Mouse (Mus musculus): ENCODE results near the gene Rrp12.

DNA sequence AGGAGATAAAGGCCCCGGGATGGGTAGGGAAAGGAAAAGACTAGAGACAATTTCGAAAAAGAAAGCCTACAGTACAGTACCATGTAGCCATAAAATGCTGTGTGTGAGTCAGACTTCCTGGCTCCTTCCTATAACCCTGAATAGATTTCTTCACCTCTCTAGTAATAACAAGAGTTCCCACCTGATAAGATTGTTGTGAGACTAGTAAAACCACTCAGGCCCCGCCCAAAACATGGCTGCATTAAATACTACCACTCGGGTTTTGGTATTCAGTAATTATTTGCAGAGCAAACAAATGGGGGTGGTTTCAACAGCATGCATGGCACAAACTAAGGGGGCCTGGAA lies 58.1 kb downstream of the Rrp12 start:
- TF ChIP-seq CTCF (IDR thresholded peaks at IDR 0.05; ENCODE audit: extremely low read depth, insufficient read length, insufficient replicate concordance, low read depth, low read length) (no peak), POLR2A (IDR thresholded peaks at IDR 0.05; ENCODE audit: low read depth, low read length) (no peak)

Data from small intestine, adult 2 months (tissue).